Mouse (Mus musculus) urinary bladder, postnatal 0 days (tissue): Measurements from ENCODE around the gene Tmem51. TPM values are rescaled to one million over a fixed set of nuclear protein-coding genes. Genes with fewer than 3 reads are reported as not detected.

Experiments used
- polyA plus RNA-seq: library from polyadenylated mRNA; unstranded; fragments of >200 nt; fragmentation: Nextera tagmentation; extraction: Ambion mirVana; gene quantifications from 2 replicates; pipeline ENCODE4 v1.2.1, GENCODE M21; 2015

Gene Tmem51
- polyA plus RNA-seq: 42.1 and 45.6 TPM in 2 replicates

GRCm38 (mm10) chr4:142084131-142084899 is at the start of gene Tmem51:
Gene Tmem51, minus strand, starts transcription at chr4:142084304.

GRCm38 (mm10) chr4:142014659-142015608 is 69.2 kb downstream of the Tmem51 start, which contains the start of gene Fhad1:
Gene Fhad1, minus strand, starts transcription at chr4:142015082.

Other genes starting within 250 kb of the Tmem51 start
- gene Ctrc, start 237.9 kb downstream of the Tmem51 start, polyA plus RNA-seq: not detected in 2 replicates
- 76.9 and 80.6 TPM in 2 replicates for gene Efhd2, start 209.4 kb downstream of the Tmem51 start, polyA plus RNA-seq
- gene Fhad1, start 69.2 kb downstream of the Tmem51 start, polyA plus RNA-seq: 0.88 and 1.2 TPM in 2 replicates
- gene Kazn, start 155.1 kb upstream of the Tmem51 start, polyA plus RNA-seq: 9.5 and 11.6 TPM in 2 replicates